ENCODE assay signal across 8 mouse cellular contexts in the genomic region with DNA sequence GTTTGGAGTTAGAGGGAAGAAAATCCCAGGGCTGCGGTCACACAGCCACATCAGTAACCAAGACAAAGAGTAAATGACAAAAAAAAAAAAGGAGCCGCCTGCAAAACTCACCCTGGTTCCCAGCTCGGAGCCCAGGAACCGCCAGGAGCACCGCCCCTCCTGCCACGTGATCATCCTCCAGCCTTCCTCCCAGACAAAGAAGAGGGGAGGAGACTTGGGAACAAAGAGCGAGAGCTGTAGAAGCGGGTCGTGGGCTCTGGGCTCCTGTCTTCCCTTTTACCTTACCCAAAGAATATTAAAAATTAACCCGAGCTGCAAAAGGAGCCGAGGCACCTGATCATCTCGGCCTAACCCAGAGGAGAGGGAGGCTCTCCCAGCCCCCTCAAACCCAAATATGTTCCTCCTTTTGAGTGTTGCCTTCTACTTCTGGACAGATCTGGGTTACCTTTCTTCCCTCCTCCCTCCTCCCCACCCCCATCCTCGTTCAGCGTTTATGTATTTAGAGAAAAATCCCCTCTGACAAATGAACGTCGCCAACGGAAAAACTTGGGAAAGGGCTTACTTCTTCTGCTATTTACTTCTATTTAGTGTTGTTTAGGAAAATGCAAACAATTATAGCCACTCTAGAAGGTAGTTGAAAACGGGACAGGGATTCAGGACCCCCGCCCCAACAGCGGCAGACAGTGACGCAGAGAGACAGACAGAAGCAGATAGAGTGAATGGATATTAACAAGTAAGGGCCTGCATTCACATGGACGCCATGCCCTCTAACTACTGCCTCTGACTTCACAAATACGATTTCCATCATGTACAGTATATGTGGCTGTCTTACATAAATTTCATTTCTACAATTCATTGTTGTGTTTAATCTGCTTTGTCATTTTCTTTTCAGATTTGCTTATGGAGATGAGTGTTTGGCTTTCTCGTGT. TPM values are rescaled to one million over a fixed set of nuclear protein-coding genes. Genes with fewer than 3 reads are reported as not detected.
DNase-seq lines count a peak whose midpoint lies in the region.

No protein-coding gene starts in this region.

- H3K79me2 ChIP-seq in macrophage (ENCODE audit: inconsistent target), result no peaks in the 10 kb centered on the region

- H3K4me3 ChIP-seq in macrophage (ENCODE audit: inconsistent target), result peak overlapping the region; percentile 25

- no peaks in the 10 kb centered on the region for H3K36me3 ChIP-seq in macrophage (ENCODE audit: inconsistent target)

- peak; percentile 77 for DNase-seq in adrenal gland, postnatal 10 days
- DNase-seq in cerebellum, postnatal 36 days, result peak; percentile 48
- DNase-seq in gastrocnemius, postnatal 14 days, result peak; percentile 75
- peak; percentile 89 for DNase-seq in hindlimb bud, embryonic 11.5 days (ENCODE audit: extremely low spot score, low read depth, low spot score)
- DNase-seq in left cerebral cortex, postnatal 10 days (ENCODE audit: extremely low spot score in 1 of 2, low spot score in 2 of 2), result peak; percentile 48 to 80
- peak; percentile 60 for DNase-seq in right cerebral cortex, postnatal 4 days
- no peak for DNase-seq in natural killer cell, adult 2 months (ENCODE audit: low spot score in 2 of 2)

- WGBS in macrophage (ENCODE audit: missing documents), result 21% methylated on average over 23 of the region's 24 CpGs

- no peak overlapping the region for H3K27ac ChIP-seq in macrophage

- intact Hi-C loops in gastrocnemius, postnatal 14 days (cut with DNase I; ENCODE audit: low total_unique reads), result no loop called here
- intact Hi-C loops in left cerebral cortex, postnatal 10 days (cut with DNase I), result no loop called here

RNA-seq across cellular contexts. Expression of gene Epcam, which starts 22.2 kb away (rescaled TPM):
- 1 to 10 TPM in 1 of 2 experiments, under 1 TPM in 1; 0.45 to 1.2 TPM for total RNA-seq in adrenal gland, postnatal 10 days (2021)
- total RNA-seq in gastrocnemius, postnatal 14 days (2021), result under 1 TPM in 1 of 2 experiments, not detected in 1; 0.12 TPM
- under 1 TPM; 0.32 to 0.81 TPM for total RNA-seq in left cerebral cortex, postnatal 10 days (2021)
- total RNA-seq in macrophage (2018; cell fraction: chromatin; rRNA removed), result not detected
- total RNA-seq in macrophage (2018; cell fraction: cytosol; rRNA removed), result under 1 TPM in 1 of 26 experiments, not detected in 25; 0.11 TPM
- not detected for total RNA-seq in macrophage (2018; cell fraction: nucleus; rRNA removed)
- polyA plus RNA-seq in macrophage (2018), result not detected in 3 replicates

RNA-seq across cellular contexts. Expression of gene Msh2, which starts 58.5 kb away (rescaled TPM):
- total RNA-seq in adrenal gland, postnatal 10 days (2021), result 10 to 100 TPM; 24.2 to 33.2 TPM
- 10 to 100 TPM in 1 of 2 experiments, 1 to 10 TPM in 1; 9.9 to 10.7 TPM for total RNA-seq in gastrocnemius, postnatal 14 days (2021)
- 10 to 100 TPM; 31.4 to 33.6 TPM for total RNA-seq in left cerebral cortex, postnatal 10 days (2021)
- 10 to 100 TPM in 12 of 26 experiments, 1 to 10 TPM in 11, under 1 TPM in 3; 0.69 to 29.2 (median 7.6) TPM for total RNA-seq in macrophage (2018; cell fraction: chromatin; rRNA removed)
- 10 to 100 TPM in 3 of 26 experiments, 1 to 10 TPM in 23; 4.0 to 10.7 (median 6.8) TPM for total RNA-seq in macrophage (2018; cell fraction: cytosol; rRNA removed)
- total RNA-seq in macrophage (2018; cell fraction: nucleus; rRNA removed), result 10 to 100 TPM in 6 of 26 experiments, 1 to 10 TPM in 20; 1.8 to 26.7 (median 5.2) TPM
- 7.2 to 16.7 TPM (median 10.0 TPM) in 3 replicates for polyA plus RNA-seq in macrophage (2018)

Comparison
In these comparisons a context has a peak if more than half of its experiments do, and no peak if none do; other contexts are left out.
1. DNase-seq: peak in adrenal gland, postnatal 10 days (single experiment), cerebellum, postnatal 36 days (2 of 2), gastrocnemius, postnatal 14 days (single experiment), hindlimb bud, embryonic 11.5 days (single experiment), left cerebral cortex, postnatal 10 days (2 of 2) and right cerebral cortex, postnatal 4 days (single experiment); none in natural killer cell, adult 2 months (0 of 2).